Mouse (Mus musculus): ENCODE measurements around the gene Ank3.

DNA sequence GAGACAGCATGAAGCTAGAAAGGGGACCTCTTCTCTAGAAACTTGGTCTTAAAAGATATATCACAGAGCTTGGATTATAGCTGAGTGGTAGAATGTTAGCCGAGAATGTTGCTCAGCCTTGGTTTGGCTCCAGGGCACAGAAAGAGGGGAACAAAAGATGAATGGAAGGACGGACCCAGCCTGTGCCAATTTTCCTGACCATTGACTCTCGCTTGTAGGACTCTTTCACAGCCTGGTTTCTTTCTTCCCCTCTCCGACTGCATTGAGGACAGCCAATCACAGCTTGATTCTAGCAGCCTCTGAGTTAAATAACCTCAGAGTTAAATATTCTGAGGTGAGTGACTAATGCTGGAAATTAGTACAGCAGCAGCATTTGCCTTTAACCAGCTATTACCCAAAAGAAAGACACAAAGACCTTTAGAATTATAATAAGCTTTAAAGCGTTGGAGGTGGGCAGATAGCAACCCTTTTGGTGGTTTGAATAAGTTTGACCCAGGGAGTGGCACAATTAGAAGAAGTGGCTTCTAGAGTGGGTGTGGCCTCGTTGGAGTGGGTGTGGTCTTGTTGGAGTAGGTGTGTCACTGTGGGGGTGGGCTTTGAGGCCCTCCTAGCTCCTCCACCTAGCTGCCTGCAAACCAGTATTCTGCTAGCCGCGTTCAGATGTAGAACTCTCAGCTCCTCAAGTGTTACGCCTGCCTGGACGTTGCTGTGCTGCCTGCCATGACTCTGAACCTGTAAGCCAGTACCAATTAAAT, 24.6 kb upstream of the Ank3 start:
- TF ChIP-seq CTCF (IDR thresholded peaks at IDR 0.05; ENCODE audit: low read depth, low read length) (no peak), POLR2A (IDR thresholded peaks at IDR 0.05; ENCODE audit: extremely low read depth, insufficient read depth, low read length) (no peak)

Measured in liver, adult 2 months (tissue).